Mouse (Mus musculus) heart, adult 2 months (tissue): ENCODE results near the gene Slc38a10. TPM values are rescaled to one million over a fixed set of nuclear protein-coding genes. Genes with fewer than 3 reads are reported as not detected.
A peak's percentile ranks its signal among the peaks of the same experiment; 100 is the strongest.

Experiments used
- DNase-seq, 2 experiments: peaks; one replicate each; pipeline ENCODE4 v3.0.0; 2021
- H3K27ac ChIP-seq: fragments of 200-600 bp; 2 replicates; pipeline ENCODE4 v1.8.1; 2022
- H3K27me3 ChIP-seq: fragments of 200-500 bp; 2 replicates; pipeline ENCODE4 v1.6.1; 2012; ENCODE audit warnings: mild to moderate bottlenecking, low read length, inconsistent platforms, mixed read lengths; ENCODE audit not compliant: control insufficient read depth, insufficient read depth
- H3K36me3 ChIP-seq: fragments of 200-500 bp; 2 replicates; pipeline ENCODE4 v1.6.1; 2012; ENCODE audit warnings: low read length, inconsistent platforms; ENCODE audit not compliant: control insufficient read depth, insufficient read depth
- H3K4me1 ChIP-seq: fragments of 200-500 bp; 2 replicates; pipeline ENCODE4 v1.6.1; 2011; ENCODE audit warnings: low read length; ENCODE audit not compliant: control insufficient read depth, insufficient read depth
- H3K4me3 ChIP-seq: fragments of 200-600 bp; 2 replicates; pipeline ENCODE4 v1.8.1; 2022
- H3K79me2 ChIP-seq: fragments of 200-500 bp; replicated peaks from 2 replicates; pipeline ENCODE4 v1.6.1; 2012; ENCODE audit warnings: mild to moderate bottlenecking, inconsistent platforms, low read length, moderate library complexity, mixed read lengths; ENCODE audit not compliant: control insufficient read depth, insufficient read depth
- H3K9ac ChIP-seq: fragments of 200-500 bp; 2 replicates; pipeline ENCODE4 v1.6.1; 2012; ENCODE audit warnings: low read depth, mild to moderate bottlenecking, control low read depth, inconsistent platforms, low read length, mixed read lengths
- CTCF ChIP-seq: fragments of 200-600 bp; IDR thresholded peaks from 2 replicates; pipeline ENCODE4 v1.8.1; 2022; ENCODE audit warnings: antibody characterized with exemption, mild to moderate bottlenecking, moderate library complexity
- EP300 ChIP-seq: fragments of 200-500 bp; IDR thresholded peaks from 2 replicates; pipeline ENCODE4 v1.6.1; 2011; ENCODE audit warnings: low read depth, low read length, control low read depth; ENCODE audit not compliant: insufficient read depth
- POLR2A ChIP-seq: fragments of 200-500 bp; IDR thresholded peaks from 2 replicates; pipeline ENCODE4 v1.6.1; 2011; ENCODE audit warnings: mild to moderate bottlenecking, low read depth, low read length, control low read depth; ENCODE audit not compliant: insufficient read depth
- WGBS: fragments of 180-500 bp; shearing (Covaris S2); methylation state at CpG from one replicate; pipeline ENCODE4 v1.1.7; 2018; 5-methylcytosine and 5-hydroxymethylcytosine counted together
- intact Hi-C: fragments of 180-260 bp; cut with DNase I; formaldehyde crosslinking; loops from one replicate; pipeline ENCODE4 v1.15.1; 2025
- polyA plus RNA-seq: library from polyadenylated mRNA; depleted of rRNA; stranded (reverse); fragments of >200 nt; gene quantifications from 2 replicates; pipeline ENCODE4 v1.2.3, GENCODE M21; 2012
- total RNA-seq, 2 experiments: library from RNA; stranded (reverse); gene quantifications; 2 replicates each; pipeline ENCODE4 v1.2.3; 2021

The Slc38a10 gene
- total and polyA plus RNA-seq, 3 experiments, result 83.1 to 89.6 (median 84.5) TPM

- peak overlapping the region; percentile 92 for H3K4me3 ChIP-seq
- no peaks in the 10 kb centered on the region for H3K27me3 ChIP-seq
- under 1% methylated on average over 66 of the region's 68 CpGs for WGBS
- H3K36me3 ChIP-seq, result no peaks in the 10 kb centered on the region
- peak overlapping the region; percentile 99 for H3K27ac ChIP-seq
- DNase-seq, result peak; percentile 97 to 99
- no peaks in the 10 kb centered on the region for H3K79me2 ChIP-seq
- peak overlapping the region; percentile 96 for H3K9ac ChIP-seq
- TF ChIP-seq CTCF (no peak), POLR2A (peak; percentile 98), EP300 (0 out of 2 replicates have a peak, but pooled peaks have one; percentile 59)
- intact Hi-C loops, result loop anchor here (1.0 to 5.0 kb wide), 3 partner anchors 39 to 163 kb away; partner anchors contain the start of gene Slc38a10
- peaks cover 5% of the 10 kb centered on the region for H3K4me1 ChIP-seq
These were observed 38.5 kb upstream of the Slc38a10 start for GRCm38 (mm10) chr11:120189459-120190312.

- intact Hi-C loops, result loop anchor here (1.0 to 5.0 kb wide), 4 partner anchors 38 to 164 kb away; partner anchors contain the start of gene Slc38a10
- DNase-seq, result peak; percentile 80
- H3K27me3 ChIP-seq, result no peaks in the 10 kb centered on the region
- TF ChIP-seq EP300 (0 out of 2 replicates have a peak, but pooled peaks have one; percentile 9), POLR2A (no peak), CTCF (peak; percentile 10; the same call in 1 of the 2 replicates)
- WGBS, result under 1% methylated on average over 41 of the region's 41 CpGs
- peak overlapping the region; percentile 92 for H3K4me3 ChIP-seq
- no peaks in the 10 kb centered on the region for H3K36me3 ChIP-seq
- H3K79me2 ChIP-seq, result no peaks in the 10 kb centered on the region
- peak overlapping the region; percentile 99 for H3K27ac ChIP-seq
- peaks cover 10% of the 10 kb centered on the region for H3K4me1 ChIP-seq
- H3K9ac ChIP-seq, result peak overlapping the region; percentile 96
These were observed 37.6 kb upstream of the Slc38a10 start for GRCm38 (mm10) chr11:120188481-120189441.

GRCm38 (mm10) chr11:120188102-120188480 lies 36.9 kb upstream of the Slc38a10 start:
- Histone ChIP-seq H3K79me2 (no peaks in the 10 kb centered on the region), H3K4me1 (peaks cover 11% of the 10 kb centered on the region), H3K9ac (peak overlapping the region; percentile 96), H3K27ac (peak overlapping the region; percentile 99), H3K36me3 (no peaks in the 10 kb centered on the region), H3K4me3 (peak overlapping the region; percentile 92), H3K27me3 (no peaks in the 10 kb centered on the region)
- intact Hi-C loops, result loop anchor here (1.0 to 5.0 kb wide), 3 partner anchors 37 to 164 kb away; partner anchors contain the start of gene Slc38a10
- TF ChIP-seq CTCF (no peak), EP300 (no peak), POLR2A (no peak)
- DNase-seq, result peak in 1 of 2 experiments; percentile 75
- WGBS, result 4% methylated on average over 24 of the region's 24 CpGs

DNA sequence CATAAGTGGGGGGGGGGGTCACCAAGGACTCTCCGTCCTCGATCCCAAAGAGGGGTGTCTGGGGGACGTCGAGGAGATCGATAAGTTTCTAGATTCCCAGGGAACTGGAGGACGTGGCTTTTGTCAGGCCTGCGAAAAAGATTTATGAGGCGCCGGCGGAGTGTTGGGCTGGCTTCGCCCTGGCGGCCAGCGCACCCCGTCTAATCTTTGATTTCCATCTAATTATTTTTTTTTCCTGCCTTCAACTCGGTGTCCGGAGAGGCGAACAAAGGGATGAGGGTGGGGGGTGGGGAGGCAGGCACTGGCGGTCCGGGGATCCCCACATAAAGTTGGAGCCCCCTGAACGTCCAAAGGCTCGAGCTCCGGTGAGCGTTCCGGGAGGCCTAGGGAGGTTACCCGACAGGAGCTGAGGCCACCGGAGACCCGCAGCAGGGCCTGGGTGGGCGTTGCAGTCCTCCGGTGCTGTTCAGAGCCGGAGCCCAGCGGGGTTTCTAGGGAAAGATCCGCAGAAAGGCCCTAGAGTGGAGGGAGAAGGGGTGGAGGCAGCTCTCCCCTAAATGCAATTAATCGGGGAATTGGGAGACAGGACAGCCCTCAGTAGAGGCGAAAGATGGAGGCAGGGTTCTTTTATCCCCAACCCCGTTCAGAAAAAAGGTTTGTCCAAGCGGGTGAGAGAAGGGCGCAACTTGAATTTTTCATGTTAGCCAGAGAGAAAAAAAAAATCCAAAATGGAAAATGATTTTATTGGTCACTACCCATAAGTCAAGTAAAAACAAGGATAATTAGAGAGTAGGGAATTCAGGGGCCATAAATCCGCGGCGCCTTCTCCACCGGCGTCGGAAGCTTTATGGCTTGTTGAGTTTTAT lies 36.3 kb upstream of the Slc38a10 start:
- no peak for TF ChIP-seq EP300
- no peak for TF ChIP-seq POLR2A
- no peak for TF ChIP-seq CTCF
- 8% methylated on average over 43 of the region's 43 CpGs for WGBS
- Histone ChIP-seq H3K36me3 (no peaks in the 10 kb centered on the region), H3K27me3 (no peaks in the 10 kb centered on the region), H3K4me3 (peak overlapping the region; percentile 92), H3K27ac (peak overlapping the region; percentile 99), H3K79me2 (no peaks in the 10 kb centered on the region), H3K4me1 (peaks cover 15% of the 10 kb centered on the region), H3K9ac (peak overlapping the region; percentile 96)
- DNase-seq, result peak; percentile 47 to 69
- intact Hi-C loops, result loop anchor here (1.0 to 5.0 kb wide), 3 partner anchors 37 to 165 kb away; partner anchors contain the start of gene Slc38a10
